Mouse (Mus musculus): ENCODE measurements around the gene Lmln. TPM values are rescaled to one million over a fixed set of nuclear protein-coding genes. Genes with fewer than 3 reads are reported as not detected.

Gene Lmln
- polyA plus RNA-seq (2012; rRNA removed): 12.2 and 14.1 TPM in 2 replicates

GRCm38 (mm10) chr16:33062024-33062681 lies at the start of gene Lmln:
TSS of gene Lmln (plus strand) at chr16:33062521.
- under 1% methylated on average over 64 of the region's 64 CpGs for WGBS
- Histone ChIP-seq H3K27me3 (ENCODE audit: control insufficient read depth, insufficient read depth, low read length) (no peaks in the 10 kb centered on the region), H3K4me3 (replicated peaks; ENCODE audit: insufficient read depth, low read depth, low read length) (peak within 1 kb of the TSS; percentile 79), H3K4me1 (ENCODE audit: control insufficient read depth, insufficient read depth, low read length) (peaks cover 5% of the 10 kb centered on the region; the same call in 1 of the 2 replicates), H3K27ac (ENCODE audit: insufficient read depth, low read length) (peak within 1 kb of the TSS; percentile 49; the same call in 1 of the 2 replicates)
- peak; percentile 89 to 94 for DNase-seq
- TF ChIP-seq CTCF (IDR thresholded peaks at IDR 0.05; ENCODE audit: borderline replicate concordance, insufficient read depth, low read depth, low read length): no peak
- peak; percentile 73; the same call in 1 of the 2 replicates for TF ChIP-seq POLR2A (IDR thresholded peaks at IDR 0.05; ENCODE audit: borderline replicate concordance, insufficient read depth, low read length)

- H3K4me3 ChIP-seq (replicated peaks; ENCODE audit: insufficient read depth, low read depth, low read length): no peak overlapping the region
- H3K4me1 ChIP-seq (ENCODE audit: control insufficient read depth, insufficient read depth, low read length): peaks cover 7% of the 10 kb centered on the region; the same call in 1 of the 2 replicates
- WGBS: 94% methylated on average over 5 of the region's 5 CpGs
- H3K27ac ChIP-seq (ENCODE audit: insufficient read depth, low read length): no peak overlapping the region
- TF ChIP-seq CTCF (IDR thresholded peaks at IDR 0.05; ENCODE audit: borderline replicate concordance, insufficient read depth, low read depth, low read length): no peak
- no peak for TF ChIP-seq POLR2A (IDR thresholded peaks at IDR 0.05; ENCODE audit: borderline replicate concordance, insufficient read depth, low read length)
- no peaks in the 10 kb centered on the region for H3K27me3 ChIP-seq (ENCODE audit: control insufficient read depth, insufficient read depth, low read length)
- no peak for DNase-seq
Observed at GRCm38 (mm10) chr16:33013801-33014200, 48.5 kb upstream of the Lmln start.

GRCm38 (mm10) chr16:33014921-33015320 lies 47.4 kb upstream of the Lmln start:
- 6% methylated on average over 1 of the region's 1 CpGs for WGBS
- Histone ChIP-seq H3K4me3 (replicated peaks; ENCODE audit: insufficient read depth, low read depth, low read length) (no peak overlapping the region), H3K4me1 (ENCODE audit: control insufficient read depth, insufficient read depth, low read length) (peaks cover 7% of the 10 kb centered on the region; the same call in 1 of the 2 replicates), H3K27me3 (ENCODE audit: control insufficient read depth, insufficient read depth, low read length) (no peaks in the 10 kb centered on the region), H3K27ac (ENCODE audit: insufficient read depth, low read length) (no peak overlapping the region)
- DNase-seq: peak; percentile 73 to 83
- TF ChIP-seq CTCF (IDR thresholded peaks at IDR 0.05; ENCODE audit: borderline replicate concordance, insufficient read depth, low read depth, low read length) (no peak), POLR2A (IDR thresholded peaks at IDR 0.05; ENCODE audit: borderline replicate concordance, insufficient read depth, low read length) (no peak)

- Histone ChIP-seq H3K4me3 (replicated peaks; ENCODE audit: insufficient read depth, low read depth, low read length) (no peak overlapping the region), H3K27ac (ENCODE audit: insufficient read depth, low read length) (no peak overlapping the region), H3K4me1 (ENCODE audit: control insufficient read depth, insufficient read depth, low read length) (peaks cover 7% of the 10 kb centered on the region; the same call in 1 of the 2 replicates), H3K27me3 (ENCODE audit: control insufficient read depth, insufficient read depth, low read length) (no peaks in the 10 kb centered on the region)
- 95% methylated on average over 3 of the region's 3 CpGs for WGBS
- DNase-seq: no peak
- TF ChIP-seq CTCF (IDR thresholded peaks at IDR 0.05; ENCODE audit: borderline replicate concordance, insufficient read depth, low read depth, low read length): no peak
- TF ChIP-seq POLR2A (IDR thresholded peaks at IDR 0.05; ENCODE audit: borderline replicate concordance, insufficient read depth, low read length): no peak
Observed at GRCm38 (mm10) chr16:33015396-33015907, 46.9 kb upstream of the Lmln start.

GRCm38 (mm10) chr16:33015986-33016385 lies 46.3 kb upstream of the Lmln start:
- 88% methylated on average over 2 of the region's 2 CpGs for WGBS
- TF ChIP-seq CTCF (IDR thresholded peaks at IDR 0.05; ENCODE audit: borderline replicate concordance, insufficient read depth, low read depth, low read length): no peak
- no peak for TF ChIP-seq POLR2A (IDR thresholded peaks at IDR 0.05; ENCODE audit: borderline replicate concordance, insufficient read depth, low read length)
- H3K4me1 ChIP-seq (ENCODE audit: control insufficient read depth, insufficient read depth, low read length): peaks cover 7% of the 10 kb centered on the region; the same call in 1 of the 2 replicates
- H3K4me3 ChIP-seq (replicated peaks; ENCODE audit: insufficient read depth, low read depth, low read length): no peak overlapping the region
- no peak overlapping the region for H3K27ac ChIP-seq (ENCODE audit: insufficient read depth, low read length)
- no peaks in the 10 kb centered on the region for H3K27me3 ChIP-seq (ENCODE audit: control insufficient read depth, insufficient read depth, low read length)
- no peak for DNase-seq

GRCm38 (mm10) chr16:33017677-33018349 lies 44.5 kb upstream of the Lmln start:
- 91% methylated on average over 5 of the region's 5 CpGs for WGBS
- no peak for DNase-seq

GRCm38 (mm10) chr16:33019117-33019770 lies 43.1 kb upstream of the Lmln start:
- H3K27ac ChIP-seq (ENCODE audit: insufficient read depth, low read length): no peak overlapping the region
- H3K4me3 ChIP-seq (replicated peaks; ENCODE audit: insufficient read depth, low read depth, low read length): no peak overlapping the region
- peaks cover 7% of the 10 kb centered on the region; the same call in 1 of the 2 replicates for H3K4me1 ChIP-seq (ENCODE audit: control insufficient read depth, insufficient read depth, low read length)
- no peak for DNase-seq
- H3K27me3 ChIP-seq (ENCODE audit: control insufficient read depth, insufficient read depth, low read length): no peaks in the 10 kb centered on the region
- TF ChIP-seq POLR2A (IDR thresholded peaks at IDR 0.05; ENCODE audit: borderline replicate concordance, insufficient read depth, low read length) (no peak), CTCF (IDR thresholded peaks at IDR 0.05; ENCODE audit: borderline replicate concordance, insufficient read depth, low read depth, low read length) (no peak)
- 71% methylated on average over 21 of the region's 21 CpGs for WGBS

More at GRCm38 (mm10) chr16:33017677-33018349, 44.5 kb upstream of the Lmln start:
- H3K4me1 ChIP-seq (ENCODE audit: control insufficient read depth, insufficient read depth, low read length): peaks cover 7% of the 10 kb centered on the region; the same call in 1 of the 2 replicates
- TF ChIP-seq CTCF (IDR thresholded peaks at IDR 0.05; ENCODE audit: borderline replicate concordance, insufficient read depth, low read depth, low read length) (no peak), POLR2A (IDR thresholded peaks at IDR 0.05; ENCODE audit: borderline replicate concordance, insufficient read depth, low read length) (no peak)
- no peaks in the 10 kb centered on the region for H3K27me3 ChIP-seq (ENCODE audit: control insufficient read depth, insufficient read depth, low read length)
- H3K4me3 ChIP-seq (replicated peaks; ENCODE audit: insufficient read depth, low read depth, low read length): no peak overlapping the region
- no peak overlapping the region for H3K27ac ChIP-seq (ENCODE audit: insufficient read depth, low read length)

All from cerebellum, adult 2 months (tissue).